Mouse (Mus musculus) left cerebral cortex, postnatal 14 days (tissue): ENCODE measurements around the gene Upp2. TPM values are rescaled to one million over a fixed set of nuclear protein-coding genes. Genes with fewer than 3 reads are reported as not detected.
A peak's percentile ranks its signal among the peaks of the same experiment; 100 is the strongest.

Source experiments
- DNase-seq, 2 experiments: peaks; one replicate each; pipeline ENCODE4 v3.0.0; 2021 to 2022; ENCODE audit warnings: low spot score in 2 of 2, mixed read lengths in 1 of 2
- intact Hi-C: fragments of 180-260 bp; cut with DNase I; formaldehyde crosslinking; loops from one replicate; pipeline ENCODE4 v1.15.1; 2025
- total RNA-seq, 2 experiments: library from RNA; stranded (reverse); gene quantifications; 2 replicates each; pipeline ENCODE4 v1.2.3; 2021

The Upp2 gene
- total RNA-seq, 2 experiments from 2014 or later = 16.7 to 19.4 TPM

- intact Hi-C loops = no loop called here
- no peak for DNase-seq
Measured at GRCm38 (mm10) chr2:58711049-58711448, 144.0 kb downstream of the Upp2 start.

- intact Hi-C loops = no loop called here
- peak in 1 of 2 experiments; percentile 14 for DNase-seq
Measured at GRCm38 (mm10) chr2:58711491-58711890, 144.4 kb downstream of the Upp2 start.

- intact Hi-C loops = no loop called here
Measured at GRCm38 (mm10) chr2:58711935-58712334, 144.8 kb downstream of the Upp2 start.

GRCm38 (mm10) chr2:58717898-58718297 lies 150.8 kb downstream of the Upp2 start:
- DNase-seq = no peak
- intact Hi-C loops = no loop called here

More at GRCm38 (mm10) chr2:58711935-58712334, 144.8 kb downstream of the Upp2 start:
- peak in 1 of 2 experiments; percentile 14 for DNase-seq

GRCm38 (mm10) chr2:58737192-58737820 lies 170.2 kb downstream of the Upp2 start:
- intact Hi-C loops = loop anchor here (1.0 to 5.0 kb wide), 2 partner anchors 685 to 701 kb away; no protein-coding TSS in a partner anchor
- peak; percentile 7 to 22 for DNase-seq

GRCm38 (mm10) chr2:58741213-58741612 lies 174.1 kb downstream of the Upp2 start:
- intact Hi-C loops = no loop called here
- no peak for DNase-seq

- no peak for DNase-seq
- intact Hi-C loops = no loop called here
Measured at GRCm38 (mm10) chr2:58742026-58742425, 174.9 kb downstream of the Upp2 start.

GRCm38 (mm10) chr2:58743446-58743845 lies 176.3 kb downstream of the Upp2 start:
- intact Hi-C loops = no loop called here
- no peak for DNase-seq

GRCm38 (mm10) chr2:58747483-58748229 lies 180.6 kb downstream of the Upp2 start:
- intact Hi-C loops = no loop called here
- DNase-seq = no peak

- intact Hi-C loops = no loop called here
Measured at GRCm38 (mm10) chr2:58748296-58748695, 181.2 kb downstream of the Upp2 start.

GRCm38 (mm10) chr2:58752891-58753290 lies 185.8 kb downstream of the Upp2 start:
- DNase-seq = no peak
- intact Hi-C loops = no loop called here

More at GRCm38 (mm10) chr2:58748296-58748695, 181.2 kb downstream of the Upp2 start:
- DNase-seq = no peak

GRCm38 (mm10) chr2:58754736-58755135 lies 187.6 kb downstream of the Upp2 start:
- no peak for DNase-seq
- intact Hi-C loops = no loop called here

GRCm38 (mm10) chr2:58758081-58758480 lies 191.0 kb downstream of the Upp2 start:
- intact Hi-C loops = no loop called here
- DNase-seq = no peak

GRCm38 (mm10) chr2:58759676-58760075 lies 192.6 kb downstream of the Upp2 start:
- DNase-seq = no peak
- intact Hi-C loops = no loop called here

- peak; percentile 55 to 62 for DNase-seq
- intact Hi-C loops = no loop called here
Measured at GRCm38 (mm10) chr2:58765141-58765540, 198.0 kb downstream of the Upp2 start.

- intact Hi-C loops = no loop called here
- no peak for DNase-seq
Measured at GRCm38 (mm10) chr2:58773833-58774232, 206.7 kb downstream of the Upp2 start.

GRCm38 (mm10) chr2:58778986-58779495 lies 211.9 kb downstream of the Upp2 start:
- intact Hi-C loops = no loop called here
- DNase-seq = no peak

- intact Hi-C loops = no loop called here
Measured at GRCm38 (mm10) chr2:58783526-58783925, 216.4 kb downstream of the Upp2 start.

GRCm38 (mm10) chr2:58786177-58786576 lies 219.1 kb downstream of the Upp2 start:
- intact Hi-C loops = no loop called here

More at GRCm38 (mm10) chr2:58783526-58783925, 216.4 kb downstream of the Upp2 start:
- DNase-seq = no peak

GRCm38 (mm10) chr2:58786681-58787080 lies 219.6 kb downstream of the Upp2 start:
- intact Hi-C loops = no loop called here
- peak in 1 of 2 experiments; percentile 11 for DNase-seq

More at GRCm38 (mm10) chr2:58786177-58786576, 219.1 kb downstream of the Upp2 start:
- no peak for DNase-seq
